Mouse (Mus musculus): ENCODE results near the gene Usp13.

GRCm38 (mm10) chr3:32910071-32910551, 92.8 kb downstream of the Usp13 start:
- TF ChIP-seq POLR2A (IDR thresholded peaks at IDR 0.05; ENCODE audit: borderline replicate concordance, extremely low read depth, insufficient read depth, insufficient read length, poor library complexity, severe bottlenecking) (no peak), CTCF (IDR thresholded peaks at IDR 0.05; ENCODE audit: borderline replicate concordance, extremely low read depth, insufficient read depth, insufficient read length) (peak; percentile 71; the same call in 1 of the 2 replicates)

Data from brain, embryonic 14.5 days (tissue).